Mouse (Mus musculus): Measurements from ENCODE around the gene Urad. TPM values are rescaled to one million over a fixed set of nuclear protein-coding genes. Genes with fewer than 3 reads are reported as not detected.

Gene Urad
- polyA plus RNA-seq, 1 experiment from 2014 or later = not detected

DNA sequence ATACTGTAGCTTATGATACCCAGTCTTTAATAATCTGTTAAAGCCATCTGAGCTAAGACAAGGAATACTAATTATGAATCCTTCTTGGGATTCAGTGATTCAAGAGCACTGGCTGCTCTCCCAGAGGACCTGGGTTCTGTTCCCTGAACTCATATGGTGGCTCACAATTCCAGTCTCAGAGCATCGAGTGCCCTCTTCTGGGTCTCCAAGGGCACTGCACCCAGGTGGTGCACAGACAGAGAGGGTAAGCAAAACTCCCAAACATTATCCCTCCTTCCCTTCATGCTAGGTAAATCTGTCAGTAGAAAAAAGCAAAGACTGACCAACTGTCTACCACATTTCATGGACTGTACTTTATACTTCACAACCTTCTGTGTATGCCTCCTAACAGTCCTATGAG is 23.7 kb upstream of the Urad start:
- no peaks in the 10 kb centered on the region for H3K27me3 ChIP-seq
- WGBS = 79% methylated on average over 1 of the region's 1 CpGs
- H3K4me3 ChIP-seq (replicated peaks) = no peak overlapping the region
- no peak overlapping the region for H3K9ac ChIP-seq
- no peak for ATAC-seq (ENCODE audit: low FRiP score)
- H3K9me3 ChIP-seq = no peaks in the 10 kb centered on the region
- no peak overlapping the region for H3K27ac ChIP-seq
- H3K4me2 ChIP-seq = no peak overlapping the region
- H3K4me1 ChIP-seq = no peaks in the 10 kb centered on the region
- H3K36me3 ChIP-seq (replicated peaks) = no peaks in the 10 kb centered on the region

DNA sequence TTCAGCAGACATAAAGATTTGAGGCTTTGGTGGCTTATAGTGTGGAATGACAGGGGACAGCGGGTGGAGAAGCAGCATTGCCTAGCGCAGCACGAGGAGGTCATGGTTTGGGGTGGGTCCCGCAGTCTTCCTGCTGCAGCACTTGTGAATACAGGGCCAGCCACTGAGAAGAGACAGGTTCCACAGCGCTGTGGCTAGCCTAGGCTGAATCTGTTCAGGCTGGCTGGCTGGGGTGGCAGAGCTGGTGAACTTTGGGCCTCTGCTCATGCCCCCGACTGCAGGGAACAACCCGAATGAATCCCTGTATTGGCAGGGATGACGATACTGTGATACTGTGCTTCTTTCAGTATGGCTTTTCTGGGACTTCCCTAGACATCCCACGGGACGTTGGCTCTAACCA is 21.7 kb upstream of the Urad start:
- WGBS = 88% methylated on average over 10 of the region's 10 CpGs
- Histone ChIP-seq H3K4me2 (no peak overlapping the region), H3K9me3 (no peaks in the 10 kb centered on the region), H3K27ac (no peak overlapping the region), H3K4me3 (replicated peaks) (no peak overlapping the region), H3K36me3 (replicated peaks) (no peaks in the 10 kb centered on the region), H3K9ac (no peak overlapping the region), H3K4me1 (peaks cover 4% of the 10 kb centered on the region; the same call in 1 of the 2 replicates), H3K27me3 (no peaks in the 10 kb centered on the region)
- no peak for ATAC-seq (ENCODE audit: low FRiP score)

DNA sequence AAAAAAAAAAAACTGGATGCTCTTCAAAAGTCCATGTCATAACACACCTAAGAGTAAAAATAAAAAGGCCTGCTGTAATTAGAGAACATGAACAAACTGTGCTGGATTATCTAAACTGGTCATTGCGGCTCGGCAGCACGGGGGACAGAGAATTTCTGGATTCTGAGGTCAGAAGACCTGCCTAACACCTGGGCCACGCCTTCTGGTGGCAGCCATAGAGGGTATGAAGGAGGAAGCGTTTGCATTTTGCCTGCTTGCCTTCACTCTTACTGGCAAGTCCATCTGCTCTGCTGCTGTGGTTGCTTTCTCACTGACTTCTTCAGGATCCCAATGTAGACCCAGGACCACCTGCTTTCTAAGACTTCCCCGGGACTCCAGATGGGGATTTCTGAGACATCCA is 20.7 kb upstream of the Urad start:
- no peak overlapping the region for H3K4me3 ChIP-seq (replicated peaks)
- no peaks in the 10 kb centered on the region for H3K27me3 ChIP-seq
- peaks cover 5% of the 10 kb centered on the region; the same call in 1 of the 2 replicates for H3K4me1 ChIP-seq
- H3K4me2 ChIP-seq = no peak overlapping the region
- no peaks in the 10 kb centered on the region for H3K9me3 ChIP-seq
- ATAC-seq (ENCODE audit: low FRiP score) = no peak
- H3K36me3 ChIP-seq (replicated peaks) = no peaks in the 10 kb centered on the region
- no peak overlapping the region for H3K9ac ChIP-seq
- no peak overlapping the region for H3K27ac ChIP-seq
- WGBS = 93% methylated on average over 6 of the region's 6 CpGs

DNA sequence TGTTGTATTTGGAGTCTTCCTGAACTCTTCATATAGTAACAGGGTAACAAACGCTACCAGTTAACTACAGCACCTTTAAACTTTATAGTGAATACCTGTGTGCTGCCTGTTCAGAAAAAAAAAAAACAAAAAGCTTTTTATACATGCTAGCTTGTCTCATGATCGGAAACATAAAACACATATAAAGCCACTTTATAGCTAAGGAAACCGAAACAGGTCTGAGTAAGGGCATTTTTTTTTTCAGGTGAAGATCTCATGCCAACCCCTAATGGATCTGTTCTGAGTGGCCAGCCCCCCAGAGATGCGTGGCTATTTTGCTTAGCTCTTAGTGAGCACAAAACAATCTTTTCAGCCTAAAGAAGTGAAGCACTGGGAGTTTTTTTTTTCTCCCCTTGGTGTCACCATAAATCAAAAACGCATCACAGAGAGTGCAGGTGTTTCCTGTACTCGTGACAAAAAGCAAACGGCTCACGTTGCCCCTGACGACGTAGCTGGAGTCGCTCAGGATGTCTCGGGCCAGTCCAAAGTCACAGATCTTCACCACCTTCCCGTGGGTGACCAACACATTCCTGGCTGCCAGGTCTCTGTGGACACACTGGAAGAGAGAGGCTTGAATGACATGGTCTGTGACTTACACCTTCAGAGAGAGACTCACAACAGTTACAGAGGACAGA is 18.6 kb upstream of the Urad start:
- H3K9me3 ChIP-seq = no peaks in the 10 kb centered on the region
- H3K27ac ChIP-seq = no peak overlapping the region
- WGBS = 82% methylated on average over 13 of the region's 13 CpGs
- H3K4me1 ChIP-seq = peaks cover 5% of the 10 kb centered on the region; the same call in 1 of the 2 replicates
- H3K4me2 ChIP-seq = no peak overlapping the region
- H3K4me3 ChIP-seq (replicated peaks) = no peak overlapping the region
- no peak for ATAC-seq (ENCODE audit: low FRiP score)
- H3K27me3 ChIP-seq = no peaks in the 10 kb centered on the region
- H3K36me3 ChIP-seq (replicated peaks) = no peaks in the 10 kb centered on the region
- no peak overlapping the region for H3K9ac ChIP-seq

DNA sequence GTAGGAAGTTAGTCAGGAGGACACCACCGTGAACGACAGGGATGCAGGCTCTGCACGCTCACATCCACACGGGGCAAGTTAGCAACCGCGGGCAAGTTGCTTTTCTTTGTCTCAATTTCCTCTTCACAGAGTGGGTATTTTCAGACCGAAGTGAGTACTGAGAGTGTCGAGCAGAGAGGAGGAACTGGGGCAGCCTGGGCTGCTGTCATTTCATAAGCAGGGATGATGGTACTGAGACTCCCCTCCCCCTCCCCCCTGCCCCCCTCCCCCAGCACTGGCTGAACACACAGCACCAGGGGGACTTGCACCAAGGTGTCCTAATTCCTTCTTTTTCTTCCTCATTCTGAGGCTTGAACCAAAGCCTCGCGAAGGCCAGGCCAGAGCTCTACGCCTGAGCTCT is 17.3 kb upstream of the Urad start:
- 81% methylated on average over 11 of the region's 11 CpGs for WGBS
- no peak overlapping the region for H3K9ac ChIP-seq
- H3K27ac ChIP-seq = no peak overlapping the region
- no peak overlapping the region for H3K4me3 ChIP-seq (replicated peaks)
- ATAC-seq (ENCODE audit: low FRiP score) = no peak
- H3K4me2 ChIP-seq = no peak overlapping the region
- H3K9me3 ChIP-seq = no peaks in the 10 kb centered on the region
- H3K36me3 ChIP-seq (replicated peaks) = no peaks in the 10 kb centered on the region
- H3K27me3 ChIP-seq = no peaks in the 10 kb centered on the region
- peaks cover 5% of the 10 kb centered on the region; the same call in 1 of the 2 replicates for H3K4me1 ChIP-seq

DNA sequence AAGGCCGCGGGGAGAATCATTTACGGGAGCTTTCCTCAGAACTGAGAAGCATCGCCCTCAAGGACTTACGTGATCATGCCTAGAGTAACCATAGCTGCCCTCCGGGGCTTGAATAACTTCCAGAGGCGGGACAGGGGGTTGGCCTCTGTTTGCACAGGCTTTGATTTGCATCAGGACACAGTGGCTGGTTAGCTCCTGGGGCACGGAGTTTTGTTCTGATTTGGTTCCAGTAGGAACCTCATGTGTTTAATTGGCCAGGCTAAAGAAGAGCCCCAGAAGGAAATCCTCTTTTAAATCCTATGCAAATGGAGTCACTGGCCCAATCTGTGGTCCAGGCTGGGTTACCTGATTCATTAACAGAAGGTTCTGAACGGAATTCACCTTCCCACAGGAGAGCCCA is 16.7 kb upstream of the Urad start:
- H3K36me3 ChIP-seq (replicated peaks) = no peaks in the 10 kb centered on the region
- H3K27me3 ChIP-seq = no peaks in the 10 kb centered on the region
- no peak overlapping the region for H3K4me3 ChIP-seq (replicated peaks)
- no peak for ATAC-seq (ENCODE audit: low FRiP score)
- no peak overlapping the region for H3K4me2 ChIP-seq
- H3K9ac ChIP-seq = no peak overlapping the region
- 54% methylated on average over 9 of the region's 9 CpGs for WGBS
- no peaks in the 10 kb centered on the region for H3K9me3 ChIP-seq
- H3K27ac ChIP-seq = no peak overlapping the region
- H3K4me1 ChIP-seq = peaks cover 5% of the 10 kb centered on the region; the same call in 1 of the 2 replicates

DNA sequence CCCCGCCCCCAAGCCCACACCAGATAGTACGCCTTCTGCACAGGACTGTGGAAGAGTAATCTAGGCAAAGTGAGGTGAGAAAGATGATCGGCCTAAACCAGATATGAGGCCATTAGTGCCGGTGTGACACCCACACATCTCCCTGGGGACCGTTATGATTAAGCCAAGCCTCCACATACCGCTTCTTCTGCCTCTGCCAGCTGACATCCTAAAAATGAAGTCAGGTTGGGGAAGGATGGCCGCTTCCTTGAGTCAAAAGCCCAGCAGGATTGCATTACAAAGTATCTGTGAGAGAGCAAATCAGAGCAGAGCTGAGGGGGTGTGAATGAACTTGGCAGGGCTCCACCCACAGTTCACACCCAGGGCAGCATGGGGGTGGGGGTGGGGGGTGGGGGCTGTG is 10.5 kb upstream of the Urad start:
- H3K4me1 ChIP-seq = no peaks in the 10 kb centered on the region
- no peaks in the 10 kb centered on the region for H3K36me3 ChIP-seq (replicated peaks)
- WGBS = 55% methylated on average over 7 of the region's 7 CpGs
- H3K27me3 ChIP-seq = peaks cover 10% of the 10 kb centered on the region
- no peak overlapping the region for H3K27ac ChIP-seq
- H3K9ac ChIP-seq = no peak overlapping the region
- H3K9me3 ChIP-seq = no peaks in the 10 kb centered on the region
- H3K4me2 ChIP-seq = no peak overlapping the region
- ATAC-seq (ENCODE audit: low FRiP score) = no peak
- H3K4me3 ChIP-seq (replicated peaks) = no peak overlapping the region

DNA sequence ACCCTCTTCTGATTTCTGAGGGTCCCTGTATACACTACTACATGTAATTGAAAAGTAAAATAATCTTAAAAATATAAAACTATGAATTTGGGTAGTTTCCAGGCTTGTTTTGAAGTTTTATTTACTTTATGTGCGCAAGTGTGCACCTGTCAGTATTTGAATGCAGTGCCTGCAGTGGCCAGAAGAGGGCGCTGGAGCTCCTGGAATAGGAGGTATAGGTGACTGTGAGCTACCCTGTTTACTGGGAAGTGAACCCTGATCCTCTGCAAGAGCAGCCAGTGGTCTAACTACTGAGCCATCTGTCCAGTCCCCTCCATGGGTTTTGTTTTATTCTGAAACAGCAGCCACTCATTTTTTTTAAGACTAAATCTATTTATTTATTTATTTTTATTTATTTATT is 9.3 kb upstream of the Urad start:
- Histone ChIP-seq H3K9me3 (no peaks in the 10 kb centered on the region), H3K4me2 (no peak overlapping the region), H3K27ac (no peak overlapping the region), H3K36me3 (replicated peaks) (no peaks in the 10 kb centered on the region), H3K27me3 (peaks cover 10% of the 10 kb centered on the region), H3K4me1 (no peaks in the 10 kb centered on the region), H3K4me3 (replicated peaks) (no peak overlapping the region), H3K9ac (no peak overlapping the region)
- WGBS = 40% methylated on average over 2 of the region's 2 CpGs
- ATAC-seq (ENCODE audit: low FRiP score) = no peak

DNA sequence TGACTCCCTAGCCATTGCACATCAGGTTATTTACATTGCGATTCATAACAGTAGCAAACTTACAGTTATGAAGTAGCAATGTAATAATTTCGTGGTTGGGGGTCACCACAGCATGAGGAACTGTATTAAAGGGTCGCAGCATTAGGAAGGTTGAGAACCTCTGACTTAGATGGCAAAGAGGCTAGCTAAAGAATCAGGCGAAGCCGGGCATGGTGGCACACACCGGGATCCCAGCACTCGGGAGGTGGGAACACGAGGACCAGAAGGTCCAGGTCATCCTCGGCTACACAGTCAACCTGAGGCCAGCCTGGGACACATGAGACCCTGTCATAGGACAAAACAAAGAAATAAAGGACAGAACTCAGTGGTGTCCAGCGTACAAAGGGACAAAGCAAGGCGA is 7.7 kb upstream of the Urad start:
- peaks cover 13% of the 10 kb centered on the region for H3K27me3 ChIP-seq
- ATAC-seq (ENCODE audit: low FRiP score) = no peak
- no peaks in the 10 kb centered on the region for H3K36me3 ChIP-seq (replicated peaks)
- H3K9ac ChIP-seq = no peak overlapping the region
- H3K4me1 ChIP-seq = no peaks in the 10 kb centered on the region
- WGBS = 86% methylated on average over 11 of the region's 11 CpGs
- H3K4me2 ChIP-seq = no peak overlapping the region
- H3K9me3 ChIP-seq = no peaks in the 10 kb centered on the region
- H3K27ac ChIP-seq = no peak overlapping the region
- no peak overlapping the region for H3K4me3 ChIP-seq (replicated peaks)

DNA sequence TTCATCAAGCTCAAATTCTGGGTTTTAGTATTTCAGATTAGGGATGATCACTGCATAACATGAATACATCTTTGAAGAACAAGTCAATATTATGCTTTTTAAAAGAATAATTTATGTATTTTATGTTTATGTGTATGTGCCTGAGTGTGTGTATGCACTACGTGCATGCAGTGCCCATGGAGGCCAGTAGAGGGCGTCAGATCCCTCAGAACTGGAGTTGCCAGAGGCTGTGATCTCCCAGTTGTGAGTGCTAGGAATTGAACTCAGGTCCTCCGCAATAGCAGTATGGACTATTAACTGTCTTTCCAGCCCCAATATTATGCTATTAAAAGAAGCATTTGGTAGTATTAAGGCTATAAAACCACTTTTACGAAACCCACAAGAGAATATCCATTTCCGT is 5.4 kb upstream of the Urad start:
- Histone ChIP-seq H3K4me1 (no peaks in the 10 kb centered on the region), H3K9ac (no peak overlapping the region), H3K27ac (no peak overlapping the region), H3K9me3 (no peaks in the 10 kb centered on the region), H3K4me3 (replicated peaks) (no peak overlapping the region), H3K4me2 (no peak overlapping the region), H3K36me3 (replicated peaks) (no peaks in the 10 kb centered on the region), H3K27me3 (peaks cover 27% of the 10 kb centered on the region)
- no peak for ATAC-seq (ENCODE audit: low FRiP score)
- 88% methylated on average over 5 of the region's 5 CpGs for WGBS

DNA sequence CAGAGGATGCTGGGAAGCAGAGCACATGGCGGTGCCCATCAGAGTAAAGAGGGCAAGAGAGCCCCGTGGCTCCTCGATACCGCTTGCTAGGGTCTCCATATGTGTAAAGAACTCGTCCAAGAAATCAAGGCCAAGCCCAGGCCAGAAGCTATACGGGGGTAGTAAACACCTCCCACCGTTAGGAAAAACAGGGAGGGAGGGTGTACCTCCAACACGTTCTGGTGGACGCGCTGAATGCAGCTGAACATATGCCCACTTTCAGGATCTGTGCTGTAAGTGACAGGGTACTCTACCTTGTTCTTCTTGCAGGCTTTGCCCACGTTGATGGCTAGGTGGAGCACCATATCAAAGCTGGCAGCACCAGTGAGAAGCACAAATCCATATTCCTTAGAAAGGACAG is 3.7 kb upstream of the Urad start:
- Histone ChIP-seq H3K27ac (no peak overlapping the region), H3K4me1 (no peaks in the 10 kb centered on the region), H3K27me3 (peaks cover 44% of the 10 kb centered on the region), H3K9me3 (no peaks in the 10 kb centered on the region), H3K4me2 (no peak overlapping the region), H3K9ac (no peak overlapping the region), H3K36me3 (replicated peaks) (no peaks in the 10 kb centered on the region), H3K4me3 (replicated peaks) (no peak overlapping the region)
- WGBS = 71% methylated on average over 11 of the region's 11 CpGs
- no peak for ATAC-seq (ENCODE audit: low FRiP score)

DNA sequence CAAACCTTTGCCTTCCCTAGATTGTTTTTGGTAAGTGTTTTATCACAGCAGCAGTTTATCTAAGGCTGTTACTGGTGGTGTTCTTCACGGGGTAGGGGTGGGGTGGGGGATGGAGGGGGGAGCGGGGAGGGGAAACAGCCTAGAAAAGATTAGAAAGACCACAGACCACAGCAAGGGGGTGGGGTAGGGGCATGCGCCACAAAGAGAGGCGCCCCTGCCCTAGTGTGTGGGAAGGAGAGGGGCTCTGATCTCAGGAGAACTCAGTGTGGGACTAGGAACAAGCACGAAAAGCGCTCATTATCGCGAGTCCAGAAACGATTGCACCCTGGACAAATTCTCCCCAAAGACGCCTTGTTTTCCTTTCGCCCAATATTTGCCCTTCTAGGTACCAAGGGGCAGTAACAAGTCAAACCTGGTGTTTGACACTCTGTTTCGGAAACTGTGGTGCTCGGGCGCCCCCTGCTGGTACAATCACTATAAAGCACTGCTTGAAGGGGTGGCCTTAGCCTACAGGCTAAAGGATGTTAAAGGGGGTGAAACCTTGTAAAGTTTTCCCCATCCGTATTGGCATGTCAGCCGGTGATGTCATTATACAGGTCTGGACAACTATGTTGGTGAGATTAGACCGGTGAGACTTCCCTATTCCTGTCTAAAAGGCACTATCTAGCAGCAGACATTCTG is 1.1 kb upstream of the Urad start:
- ATAC-seq (ENCODE audit: low FRiP score) = 0 out of 2 replicates have a peak, but pooled peaks have one; percentile 14
- Histone ChIP-seq H3K36me3 (replicated peaks) (no peaks in the 10 kb centered on the region), H3K27me3 (peaks cover 58% of the 10 kb centered on the region)

DNA sequence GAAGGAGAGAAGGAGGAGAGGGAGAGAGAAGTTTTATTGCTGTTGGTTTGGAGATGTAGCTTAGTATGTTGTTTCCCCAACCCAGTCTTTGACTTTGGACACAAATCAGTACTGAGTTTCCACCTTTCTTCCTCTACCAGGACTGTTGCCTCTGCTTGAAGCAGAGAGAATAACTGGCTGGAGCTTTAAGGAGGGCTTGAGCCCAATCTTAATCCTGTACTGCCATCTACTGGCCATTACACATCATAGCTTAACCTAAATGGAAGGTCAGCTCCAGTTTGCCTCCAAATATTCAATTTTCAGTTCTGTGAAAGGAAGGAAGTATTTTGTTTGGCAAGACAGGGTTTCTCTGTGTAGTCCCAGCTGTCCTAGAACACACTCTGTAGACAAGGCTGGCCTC is 2.6 kb downstream of the Urad start:
- 0 out of 2 replicates have a peak, but pooled peaks have one; percentile 41 for ATAC-seq (ENCODE audit: low FRiP score)
- Histone ChIP-seq H3K4me3 (replicated peaks) (no peak overlapping the region), H3K4me1 (no peaks in the 10 kb centered on the region), H3K4me2 (no peak overlapping the region), H3K27ac (no peak overlapping the region), H3K9ac (no peak overlapping the region), H3K36me3 (replicated peaks) (no peaks in the 10 kb centered on the region), H3K9me3 (no peaks in the 10 kb centered on the region), H3K27me3 (peaks cover 92% of the 10 kb centered on the region)

More for the DNA sequence above, 1.1 kb upstream of the Urad start:
- H3K4me3 ChIP-seq (replicated peaks) = no peak overlapping the region
- H3K4me2 ChIP-seq = no peak overlapping the region
- WGBS = 20% methylated on average over 16 of the region's 17 CpGs
- H3K27ac ChIP-seq = no peak overlapping the region
- H3K4me1 ChIP-seq = no peaks in the 10 kb centered on the region
- no peak overlapping the region for H3K9ac ChIP-seq
- H3K9me3 ChIP-seq = no peaks in the 10 kb centered on the region

Measured in forebrain, embryonic 12.5 days (tissue).